Comparison of ENCODE assay signal across 18 mouse cellular contexts in the genomic region with DNA sequence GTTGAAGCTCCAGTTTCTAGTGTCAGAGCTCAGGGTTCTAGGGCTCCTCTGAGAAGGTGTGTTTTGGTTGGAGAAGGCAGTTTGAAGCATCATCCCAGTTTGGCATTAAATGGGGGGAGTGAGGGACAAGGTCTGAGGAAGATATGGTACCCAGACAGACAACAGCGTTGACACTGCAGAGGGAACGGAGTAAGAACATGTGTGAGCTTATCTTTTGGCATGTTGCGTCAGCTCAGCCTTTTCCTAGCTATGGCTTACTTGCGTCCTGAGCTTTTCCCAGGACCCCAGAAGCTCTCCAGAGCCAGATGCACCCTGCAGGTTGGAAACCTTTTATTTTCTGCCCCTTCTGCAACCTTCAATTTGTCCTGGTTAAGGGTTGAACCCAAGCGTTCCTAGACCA. TPM values are rescaled to one million over a fixed set of nuclear protein-coding genes. Genes with fewer than 3 reads are reported as not detected.
DNase-seq lines count a peak whose midpoint lies in the region; ATAC-seq and TF ChIP-seq lines count a peak whose summit lies in the region.
"Had no signal": no experiment of that assay in that cellular context is flagged by ENCODE, and none has a peak within 500 bp of the region (broad histone marks: within the 10 kb centered on the region; RNA-seq: fewer than 3 reads in every experiment).

No protein-coding gene starts in this region.

- no peaks in the 10 kb centered on the region for H3K27me3 ChIP-seq in MEL (ENCODE audit: control insufficient read depth in 1 of 2, insufficient read depth in 2 of 2, low read length in 2 of 2)
- peaks cover 26% of the 10 kb centered on the region for H3K27me3 ChIP-seq in midbrain, postnatal 0 days (ENCODE audit: insufficient read depth, low read length)
- peaks cover 14% of the 10 kb centered on the region for H3K27me3 ChIP-seq in intestine, embryonic 16.5 days (replicated peaks; ENCODE audit: control insufficient read depth, insufficient read depth, low read length)
- H3K27me3 ChIP-seq: Patski had no signal

- H3K4me3 ChIP-seq in gastrocnemius, adult 2 months = peak overlapping the region; percentile 68
- no peak overlapping the region for H3K4me3 ChIP-seq in MEL (ENCODE audit: control insufficient read depth in 1 of 2, insufficient read depth in 1 of 2, low read depth in 2 of 2, low read length in 2 of 2)
- no peak overlapping the region for H3K4me3 ChIP-seq in embryonic fibroblast, embryonic 13.5 days (ENCODE audit: insufficient read depth, low read length)
- no peak overlapping the region for H3K4me3 ChIP-seq in midbrain, postnatal 0 days (ENCODE audit: low read depth, low read length)
- no peak overlapping the region for H3K4me3 ChIP-seq in intestine, embryonic 16.5 days (ENCODE audit: low read length)
- H3K4me3 ChIP-seq: embryonic facial prominence, embryonic 12.5 days; embryonic facial prominence, embryonic 15.5 days; erythroblast, embryonic 14.5 days; forebrain, embryonic 12.5 days; forebrain, embryonic 15.5 days; hindbrain, embryonic 12.5 days; hindbrain, embryonic 15.5 days had no signal

- ATAC-seq in midbrain, postnatal 0 days (ENCODE audit: low FRiP score) = no peak
- no peak for ATAC-seq in intestine, embryonic 16.5 days
- ATAC-seq: forebrain, embryonic 15.5 days; Patski had no signal

- peaks cover 10 to 22% of the 10 kb centered on the region in 2 experiments for H3K4me1 ChIP-seq in MEL (ENCODE audit: control insufficient read depth in 1 of 2, insufficient read depth in 2 of 2, low read length in 2 of 2)
- H3K4me1 ChIP-seq in embryonic fibroblast, embryonic 13.5 days (ENCODE audit: control insufficient read depth, insufficient read depth, low read length) = peaks cover 32% of the 10 kb centered on the region
- no peaks in the 10 kb centered on the region for H3K4me1 ChIP-seq in midbrain, postnatal 0 days (ENCODE audit: insufficient read depth, low read length)
- H3K4me1 ChIP-seq in intestine, embryonic 16.5 days (ENCODE audit: control insufficient read depth, insufficient read depth, low read length) = peaks cover 30% of the 10 kb centered on the region
- H3K4me1 ChIP-seq: hindbrain, embryonic 15.5 days had no signal

- 93% methylated on average over 5 of the region's 5 CpGs for WGBS in midbrain, postnatal 0 days
- WGBS in intestine, embryonic 16.5 days = 87% methylated on average over 5 of the region's 5 CpGs

- TF ChIP-seq POLR2A in MEL (IDR thresholded peaks at IDR 0.05; ENCODE audit: control insufficient read depth in 1 of 2, insufficient read depth in 1 of 2, low read depth in 1 of 2, low read length in 2 of 2, poor library complexity in 1 of 2) = no peak
- TF ChIP-seq POLR2A in embryonic fibroblast, embryonic 13.5 days (IDR thresholded peaks at IDR 0.05; ENCODE audit: low read depth, low read length) = no peak

- peaks cover 7% of the 10 kb centered on the region; the same call in 1 of the 2 replicates for H3K79me2 ChIP-seq in MEL (ENCODE audit: control insufficient read depth, insufficient read depth, low read length, poor library complexity)

- no peak for TF ChIP-seq RAD21 in MEL (IDR thresholded peaks at IDR 0.05; ENCODE audit: low read depth, low read length)

- H3K9me3 ChIP-seq in MEL (replicated peaks; ENCODE audit: insufficient read depth, low read length) = no peaks in the 10 kb centered on the region
- H3K9me3 ChIP-seq in midbrain, postnatal 0 days (ENCODE audit: low read length) = no peaks in the 10 kb centered on the region
- no peaks in the 10 kb centered on the region for H3K9me3 ChIP-seq in intestine, embryonic 16.5 days (ENCODE audit: control insufficient read depth, low read length)
- H3K9me3 ChIP-seq: embryonic facial prominence, embryonic 12.5 days; embryonic facial prominence, embryonic 15.5 days; forebrain, embryonic 12.5 days; forebrain, embryonic 15.5 days; hindbrain, embryonic 12.5 days; hindbrain, embryonic 15.5 days had no signal

- H3K4me2 ChIP-seq in midbrain, postnatal 0 days (ENCODE audit: low read depth, low read length, poor library complexity, severe bottlenecking) = no peak overlapping the region
- H3K4me2 ChIP-seq in intestine, embryonic 16.5 days (ENCODE audit: low read depth, low read length) = no peak overlapping the region
- H3K4me2 ChIP-seq: embryonic facial prominence, embryonic 12.5 days; embryonic facial prominence, embryonic 15.5 days; forebrain, embryonic 12.5 days; forebrain, embryonic 15.5 days; heart, embryonic 11.5 days; hindbrain, embryonic 12.5 days; hindbrain, embryonic 15.5 days had no signal

- H3K36me3 ChIP-seq in MEL (ENCODE audit: control insufficient read depth in 1 of 2, insufficient read depth in 2 of 2, low read length in 2 of 2) = peaks cover 0 to 21% of the 10 kb centered on the region in 2 experiments; a peak in 2 of 4 replicates
- H3K36me3 ChIP-seq in midbrain, postnatal 0 days (ENCODE audit: insufficient read depth, low read length) = no peaks in the 10 kb centered on the region
- no peaks in the 10 kb centered on the region for H3K36me3 ChIP-seq in intestine, embryonic 16.5 days (ENCODE audit: control insufficient read depth, insufficient read depth, low read length)
- H3K36me3 ChIP-seq: embryonic facial prominence, embryonic 12.5 days; embryonic facial prominence, embryonic 15.5 days; forebrain, embryonic 12.5 days; forebrain, embryonic 15.5 days; hindbrain, embryonic 12.5 days; hindbrain, embryonic 15.5 days had no signal

- peak overlapping the region; percentile 44 for H3K27ac ChIP-seq in gastrocnemius, adult 2 months
- peak overlapping the region; percentile 39 for H3K27ac ChIP-seq in MEL (ENCODE audit: control insufficient read depth, low read depth, low read length)
- H3K27ac ChIP-seq in embryonic fibroblast, embryonic 13.5 days (ENCODE audit: insufficient read depth, low read length) = peak overlapping the region; percentile 29
- no peak overlapping the region for H3K27ac ChIP-seq in midbrain, postnatal 0 days (ENCODE audit: low read depth, low read length)
- no peak overlapping the region for H3K27ac ChIP-seq in intestine, embryonic 16.5 days (ENCODE audit: low read length)
- H3K27ac ChIP-seq: embryonic facial prominence, embryonic 12.5 days; embryonic facial prominence, embryonic 15.5 days; forebrain, embryonic 12.5 days; forebrain, embryonic 15.5 days; hindbrain, embryonic 12.5 days; hindbrain, embryonic 15.5 days had no signal

- H3K9ac ChIP-seq in MEL (ENCODE audit: control insufficient read depth, low read depth, low read length, poor library complexity, severe bottlenecking) = peak overlapping the region; percentile 18
- H3K9ac ChIP-seq in midbrain, postnatal 0 days (replicated peaks; ENCODE audit: low read length, poor library complexity, severe bottlenecking) = no peak overlapping the region
- H3K9ac ChIP-seq in intestine, embryonic 16.5 days (ENCODE audit: low read depth, low read length) = no peak overlapping the region
- H3K9ac ChIP-seq: embryonic facial prominence, embryonic 12.5 days; embryonic facial prominence, embryonic 15.5 days; forebrain, embryonic 12.5 days; forebrain, embryonic 15.5 days; hindbrain, embryonic 12.5 days; hindbrain, embryonic 15.5 days had no signal

- TF ChIP-seq EP300 in MEL (IDR thresholded peaks at IDR 0.05; ENCODE audit: low read depth in 1 of 2, low read length in 2 of 2) = no peak

- TF ChIP-seq CTCF in gastrocnemius, adult 2 months (IDR thresholded peaks at IDR 0.05) = no peak
- no peak for TF ChIP-seq CTCF in MEL (IDR thresholded peaks at IDR 0.05 in 2 of 3, conservative IDR thresholded peaks at IDR 0.05 in 1 of 3; ENCODE audit: control insufficient read depth in 1 of 3, insufficient read depth in 1 of 3, low read depth in 2 of 3, low read length in 3 of 3, poor library complexity in 1 of 3, severe bottlenecking in 1 of 3)
- TF ChIP-seq CTCF in embryonic fibroblast, embryonic 13.5 days (IDR thresholded peaks at IDR 0.05; ENCODE audit: borderline replicate concordance, insufficient read depth, low read length) = no peak
- TF ChIP-seq CTCF in midbrain, postnatal 0 days (IDR thresholded peaks at IDR 0.05) = no peak

- no peak for DNase-seq in gastrocnemius, adult 2 months
- no peak for DNase-seq in gastrocnemius, postnatal 10 days
- DNase-seq in MEL (ENCODE audit: low read depth, low spot score) = peak; percentile 59
- DNase-seq in midbrain, postnatal 0 days (ENCODE audit: low spot score) = no peak
- no peak for DNase-seq in kidney, postnatal 10 days
- DNase-seq: cerebellum, adult 8-10 months; cerebellum, postnatal 14 days had no signal

- intact Hi-C loops in gastrocnemius, adult 2 months (cut with DNase I) = loop anchor here (2.0 to 5.0 kb wide), 2 partner anchors 25 to 34 kb away; no protein-coding TSS in a partner anchor

RNA-seq across cellular contexts. Expression of gene Igfbp6, which starts 1.9 kb away (rescaled TPM):
- total RNA-seq in gastrocnemius, adult 2 months (2021) = 10 to 100 TPM; 34.3 to 87.7 TPM
- total RNA-seq in gastrocnemius, postnatal 10 days (2021) = 10 to 100 TPM; 66.0 to 77.5 TPM
- 0.65 and 1.1 TPM in 2 replicates for total RNA-seq in MEL (2012; rRNA removed)
- polyA plus RNA-seq in MEL (2012; ENCODE audit: insufficient read depth in 1 of 2, insufficient read length in 2 of 2, low read depth in 1 of 2, low replicate concordance in 2 of 2, missing spikeins in 1 of 2) = 1 to 10 TPM in 1 of 2 experiments, not detected in 1; 1.8 TPM
- polyA plus RNA-seq in embryonic fibroblast, embryonic 13.5 days (2011; ENCODE audit: insufficient read length, low read depth, missing spikeins) = 43.0 and 55.0 TPM in 2 replicates
- 11.9 and 13.6 TPM in 2 replicates for total RNA-seq in midbrain, postnatal 0 days (2014; rRNA removed)
- polyA plus RNA-seq in midbrain, postnatal 0 days (2015; fragmentation: Nextera tagmentation; extraction: Ambion mirVana) = 9.9 and 12.7 TPM in 2 replicates
- 11.8 and 11.9 TPM in 2 replicates for polyA plus RNA-seq in intestine, embryonic 16.5 days (2015; fragmentation: Nextera tagmentation; extraction: Ambion mirVana)
- polyA plus RNA-seq: hindbrain, embryonic 12.5 days had no signal

RNA-seq across cellular contexts. Expression of gene Soat2, which starts 4.2 kb away (rescaled TPM):
- total RNA-seq in gastrocnemius, adult 2 months (2021) = under 1 TPM in 1 of 2 experiments, not detected in 1; 0.14 TPM
- under 1 TPM; 0.14 to 0.27 TPM for total RNA-seq in gastrocnemius, postnatal 10 days (2021)
- total RNA-seq in MEL (2012; rRNA removed) = 20.0 and 31.0 TPM in 2 replicates
- polyA plus RNA-seq in MEL (2012; ENCODE audit: insufficient read depth in 1 of 2, insufficient read length in 2 of 2, low read depth in 1 of 2, low replicate concordance in 2 of 2, missing spikeins in 1 of 2) = 10 to 100 TPM in 1 of 2 experiments, not detected in 1; 44.8 TPM
- 1.3 and 2.6 TPM in 2 replicates for polyA plus RNA-seq in embryonic fibroblast, embryonic 13.5 days (2011; ENCODE audit: insufficient read length, low read depth, missing spikeins)
- total RNA-seq in midbrain, postnatal 0 days (2014; rRNA removed) = 0.61 TPM in 1 of 2 replicates, not detected in the other
- polyA plus RNA-seq in midbrain, postnatal 0 days (2015; fragmentation: Nextera tagmentation; extraction: Ambion mirVana) = 0.06 and 0.12 TPM in 2 replicates
- 25.0 and 31.2 TPM in 2 replicates for polyA plus RNA-seq in intestine, embryonic 16.5 days (2015; fragmentation: Nextera tagmentation; extraction: Ambion mirVana)
- polyA plus RNA-seq: forebrain, embryonic 15.5 days had no signal

RNA-seq across cellular contexts. Expression of gene Spryd3, which starts 10.1 kb away (rescaled TPM):
- 1 to 10 TPM; 4.4 to 5.8 TPM for total RNA-seq in gastrocnemius, adult 2 months (2021)
- total RNA-seq in gastrocnemius, postnatal 10 days (2021) = 10 to 100 TPM; 14.2 to 14.8 TPM
- 26.5 and 29.3 TPM in 2 replicates for total RNA-seq in MEL (2012; rRNA removed)
- polyA plus RNA-seq in MEL (2012; ENCODE audit: insufficient read depth in 1 of 2, insufficient read length in 2 of 2, low read depth in 1 of 2, low replicate concordance in 2 of 2, missing spikeins in 1 of 2) = 10 to 100 TPM in 1 of 2 experiments, not detected in 1; 35.4 TPM
- 35.5 and 36.0 TPM in 2 replicates for polyA plus RNA-seq in embryonic fibroblast, embryonic 13.5 days (2011; ENCODE audit: insufficient read length, low read depth, missing spikeins)
- 120 and 134 TPM in 2 replicates for total RNA-seq in midbrain, postnatal 0 days (2014; rRNA removed)
- 118 and 120 TPM in 2 replicates for polyA plus RNA-seq in midbrain, postnatal 0 days (2015; fragmentation: Nextera tagmentation; extraction: Ambion mirVana)
- 27.5 and 28.0 TPM in 2 replicates for polyA plus RNA-seq in intestine, embryonic 16.5 days (2015; fragmentation: Nextera tagmentation; extraction: Ambion mirVana)

RNA-seq across cellular contexts. Expression of gene Tns2, which starts 45.9 kb away (rescaled TPM):
- total RNA-seq in gastrocnemius, adult 2 months (2021) = 10 to 100 TPM; 39.1 to 44.1 TPM
- total RNA-seq in gastrocnemius, postnatal 10 days (2021) = 10 to 100 TPM; 38.8 to 41.9 TPM
- 0.16 and 0.42 TPM in 2 replicates for total RNA-seq in MEL (2012; rRNA removed)
- polyA plus RNA-seq in MEL (2012; ENCODE audit: insufficient read depth in 1 of 2, insufficient read length in 2 of 2, low read depth in 1 of 2, low replicate concordance in 2 of 2, missing spikeins in 1 of 2) = 1 to 10 TPM in 1 of 2 experiments, not detected in 1; 3.1 TPM
- 61.8 and 71.1 TPM in 2 replicates for polyA plus RNA-seq in embryonic fibroblast, embryonic 13.5 days (2011; ENCODE audit: insufficient read length, low read depth, missing spikeins)
- total RNA-seq in midbrain, postnatal 0 days (2014; rRNA removed) = 18.1 and 20.4 TPM in 2 replicates
- polyA plus RNA-seq in midbrain, postnatal 0 days (2015; fragmentation: Nextera tagmentation; extraction: Ambion mirVana) = 5.1 and 6.3 TPM in 2 replicates
- polyA plus RNA-seq in intestine, embryonic 16.5 days (2015; fragmentation: Nextera tagmentation; extraction: Ambion mirVana) = 26.4 and 28.6 TPM in 2 replicates

RNA-seq across cellular contexts. Expression of gene Zfp740, which starts 57.0 kb away (rescaled TPM):
- total RNA-seq in gastrocnemius, adult 2 months (2021) = 10 to 100 TPM; 26.8 to 29.6 TPM
- 10 to 100 TPM; 42.8 to 52.6 TPM for total RNA-seq in gastrocnemius, postnatal 10 days (2021)
- total RNA-seq in MEL (2012; rRNA removed) = 39.9 and 40.5 TPM in 2 replicates
- polyA plus RNA-seq in MEL (2012; ENCODE audit: insufficient read depth in 1 of 2, insufficient read length in 2 of 2, low read depth in 1 of 2, low replicate concordance in 2 of 2, missing spikeins in 1 of 2) = 10 to 100 TPM in 1 of 2 experiments, not detected in 1; 50.1 TPM
- 40.9 and 49.5 TPM in 2 replicates for polyA plus RNA-seq in embryonic fibroblast, embryonic 13.5 days (2011; ENCODE audit: insufficient read length, low read depth, missing spikeins)
- 42.9 and 57.7 TPM in 2 replicates for total RNA-seq in midbrain, postnatal 0 days (2014; rRNA removed)
- polyA plus RNA-seq in midbrain, postnatal 0 days (2015; fragmentation: Nextera tagmentation; extraction: Ambion mirVana) = 25.1 and 27.6 TPM in 2 replicates
- polyA plus RNA-seq in intestine, embryonic 16.5 days (2015; fragmentation: Nextera tagmentation; extraction: Ambion mirVana) = 33.6 and 35.3 TPM in 2 replicates

Comparison
In these comparisons a context has a peak if more than half of its experiments do, and no peak if none do; other contexts are left out.
1. H3K27ac ChIP-seq: peak in gastrocnemius, adult 2 months (single experiment), MEL (single experiment) and embryonic fibroblast, embryonic 13.5 days (single experiment); none in midbrain, postnatal 0 days (single experiment) and intestine, embryonic 16.5 days (single experiment).
2. RNA of gene Soat2, which starts 4.2 kb away (total RNA-seq): 20.0 to 31.0 TPM in MEL; 0.14 to 0.27 TPM in gastrocnemius, postnatal 10 days, 0.14 TPM in gastrocnemius, adult 2 months and 0.61 TPM in midbrain, postnatal 0 days; every median in the first group is over 10 times any median in the second.